Mouse (Mus musculus) cerebellum, adult 11 months (tissue): ENCODE measurements around the gene Pak1ip1.

Source experiments
- DNase-seq: peaks from one replicate; pipeline ENCODE4 v3.0.0; 2022

The Pak1ip1 gene

DNA sequence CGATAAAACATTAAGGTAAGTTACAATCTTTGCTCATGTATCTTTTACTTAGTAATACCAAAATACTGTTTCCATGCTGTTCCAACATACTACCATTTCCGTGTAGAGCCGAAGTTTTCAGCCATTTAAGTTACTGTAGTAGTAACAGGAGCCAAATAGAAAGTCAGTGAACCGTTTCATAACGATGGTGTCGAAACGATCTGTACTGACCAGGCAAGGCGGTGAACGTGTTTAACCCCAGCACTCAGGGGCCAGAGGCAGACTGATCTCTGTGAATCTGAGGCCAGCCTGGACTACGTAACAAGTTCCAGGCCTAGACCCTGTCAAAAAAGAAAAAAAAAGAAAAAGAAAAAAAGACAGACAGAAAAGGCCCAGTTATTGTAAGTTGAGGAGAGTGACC, 7.4 kb downstream of the Pak1ip1 start:
- DNase-seq: no peak

DNA sequence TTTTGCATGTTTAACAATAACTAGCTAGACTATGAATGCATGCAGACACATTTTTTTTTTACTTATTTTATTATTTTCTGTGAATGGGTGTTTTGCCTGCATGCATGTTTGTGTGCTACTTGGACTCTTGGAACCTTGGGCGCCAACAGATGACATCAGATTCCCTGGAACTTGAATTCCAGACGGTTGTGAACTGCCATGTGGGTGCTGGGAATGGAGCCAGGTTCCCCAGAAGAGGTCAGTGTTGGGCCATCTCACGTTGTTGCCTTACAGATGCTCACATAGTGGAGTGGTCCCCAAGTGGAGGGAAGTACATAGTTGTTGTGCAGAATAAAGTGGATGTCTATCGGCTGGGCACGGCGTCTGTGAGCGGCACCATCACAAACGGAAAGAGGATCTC, 8.1 kb downstream of the Pak1ip1 start:
- no peak for DNase-seq

DNA sequence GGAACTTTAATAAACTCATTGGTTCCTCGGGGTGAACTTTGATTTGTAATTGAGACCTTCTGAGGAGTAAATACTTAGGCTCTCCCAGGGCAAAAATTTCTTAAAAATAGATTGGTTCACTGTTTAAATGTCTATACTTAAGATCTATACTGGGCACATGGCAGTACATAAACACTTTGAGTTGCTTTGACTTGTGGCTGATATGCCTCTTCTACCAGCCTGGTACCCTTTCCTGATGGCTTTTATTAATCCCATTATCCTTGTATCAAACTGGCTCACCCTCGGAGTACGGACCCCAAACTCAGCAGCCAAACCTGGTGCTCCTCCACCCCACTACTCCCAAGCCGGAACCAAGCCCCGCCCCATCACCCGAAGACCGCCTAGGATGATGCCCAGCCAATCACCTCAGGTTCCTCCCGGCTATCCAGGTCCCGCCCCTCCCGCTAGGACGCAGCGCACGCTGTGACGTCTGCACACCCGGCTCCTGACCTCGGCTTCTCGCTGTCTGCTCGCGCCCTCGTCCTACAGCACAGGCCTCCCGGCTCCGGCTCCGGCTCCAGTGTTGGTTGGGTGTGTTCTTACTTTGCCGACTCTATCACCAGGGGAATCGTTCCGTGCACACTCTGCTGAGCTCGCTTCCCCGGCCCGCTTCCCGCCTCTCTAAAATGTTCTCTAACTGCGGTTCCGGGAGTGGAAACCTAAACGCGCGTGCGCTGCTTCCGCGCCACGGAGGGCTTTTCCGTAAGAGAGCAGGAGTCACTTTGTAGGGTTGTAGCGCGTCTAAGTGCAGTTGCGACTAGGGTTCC, 15.2 kb downstream of the Pak1ip1 start, which contains the start of gene Tmem14c:
Tmem14c (plus strand) TSS at position 464 of the 806 bp plus-strand sequence.
- DNase-seq: peak; percentile 91

DNA sequence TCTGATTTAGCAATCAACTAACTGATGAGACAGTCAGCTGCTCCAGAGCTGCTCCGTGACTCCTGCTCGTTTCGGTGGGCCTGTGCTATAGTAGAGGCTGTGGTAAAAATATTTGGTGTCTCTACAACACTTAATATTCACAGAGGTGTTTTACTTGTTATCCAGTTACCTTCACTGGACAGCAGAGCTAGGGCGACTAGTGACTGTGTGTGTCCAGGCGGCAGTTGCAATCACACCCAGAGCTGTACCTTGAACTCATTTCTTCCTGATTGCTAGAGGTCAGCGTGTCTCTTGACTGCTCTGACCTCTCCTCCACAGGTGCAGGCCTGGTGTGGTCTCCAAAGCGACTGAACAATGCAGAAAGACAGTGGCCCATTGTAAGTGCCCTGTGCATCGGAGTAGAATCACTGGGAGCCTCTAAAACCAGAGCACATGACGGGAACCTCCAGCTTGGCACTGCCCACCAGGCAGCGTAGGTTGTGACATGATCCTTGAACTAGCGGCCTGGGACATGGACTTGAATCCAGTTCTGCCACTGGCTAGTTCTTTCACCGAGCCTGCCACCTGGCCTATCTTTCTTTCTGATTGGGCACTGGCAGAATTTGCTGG, 16.1 kb downstream of the Pak1ip1 start:
- no peak for DNase-seq

DNA sequence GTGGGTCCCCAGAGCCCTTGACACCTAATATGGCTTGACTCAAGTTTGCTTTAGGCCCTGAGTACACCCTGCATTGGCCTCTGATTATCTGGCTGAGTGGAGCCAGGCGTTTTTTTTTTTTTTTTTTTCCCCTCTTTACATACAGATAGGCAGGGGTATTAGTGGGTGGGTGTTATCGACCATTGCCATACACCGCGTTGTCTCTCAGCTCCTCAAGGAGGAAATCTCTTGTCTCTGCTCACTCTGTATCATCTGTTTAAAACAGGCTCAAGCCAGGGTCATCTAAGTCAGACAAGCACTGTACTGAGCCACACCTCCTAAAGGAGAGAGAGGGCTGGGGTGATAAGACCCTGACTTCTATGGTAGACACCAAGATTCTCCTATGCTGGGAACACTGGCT, 17.0 kb downstream of the Pak1ip1 start:
- no peak for DNase-seq

DNA sequence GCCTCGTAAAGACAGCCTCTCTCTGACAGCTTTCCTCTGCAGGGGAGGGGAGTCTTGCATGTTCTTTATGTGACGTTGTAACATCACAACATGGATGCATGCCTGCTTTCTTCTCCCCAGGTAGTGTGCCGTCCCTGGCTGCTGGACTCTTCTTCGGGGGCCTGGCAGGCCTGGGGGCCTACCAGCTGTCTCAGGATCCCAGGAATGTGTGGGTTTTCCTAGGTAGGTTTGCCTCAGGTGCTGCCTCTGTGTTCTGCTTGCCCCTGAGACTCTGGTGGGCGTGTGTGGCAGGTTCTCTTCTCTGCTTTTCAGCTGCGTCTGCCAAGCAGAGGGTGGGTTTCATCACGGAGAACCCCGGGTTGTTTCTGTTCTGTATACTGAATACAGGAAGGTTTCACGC, 17.4 kb downstream of the Pak1ip1 start:
- no peak for DNase-seq

DNA sequence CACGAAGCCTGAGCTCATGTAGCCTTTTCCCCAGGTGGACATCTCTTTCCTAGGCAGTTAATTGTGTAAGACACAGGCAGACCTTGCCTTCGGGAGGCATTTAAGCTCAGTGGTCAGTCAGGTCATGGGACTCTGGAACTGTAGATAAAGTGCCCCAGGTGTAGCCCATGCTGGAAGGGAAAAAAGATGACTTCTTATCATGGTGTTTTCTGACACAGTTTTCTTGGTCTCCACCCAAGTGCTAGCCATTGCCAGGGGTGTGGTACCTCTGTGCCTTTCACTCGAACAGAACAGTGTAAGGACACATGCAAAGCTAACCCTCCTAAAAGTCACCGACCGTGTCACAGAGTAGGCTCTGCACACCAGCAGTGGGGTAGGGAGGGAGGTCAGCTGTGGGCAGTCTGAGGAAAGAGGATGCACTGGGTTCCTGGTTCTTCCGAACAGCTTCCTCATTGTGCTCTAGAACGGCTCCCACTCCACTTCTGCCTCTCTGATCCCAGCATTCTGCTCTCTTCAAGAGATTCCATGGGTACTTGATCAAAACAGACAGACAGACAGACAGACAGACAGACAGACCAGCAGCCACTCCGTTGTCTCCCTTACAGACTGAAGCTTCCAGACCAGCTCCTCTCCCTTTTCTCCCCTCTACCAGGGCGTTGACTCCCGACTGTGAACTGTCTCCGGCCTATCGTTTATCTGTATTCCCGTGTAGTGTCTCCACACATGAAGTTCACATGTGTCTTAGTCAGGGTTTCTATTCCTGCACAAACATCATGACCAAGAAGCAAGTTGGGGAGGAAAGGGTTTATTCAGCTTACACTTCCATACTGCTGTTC, 18.2 kb downstream of the Pak1ip1 start:
- no peak for DNase-seq

DNA sequence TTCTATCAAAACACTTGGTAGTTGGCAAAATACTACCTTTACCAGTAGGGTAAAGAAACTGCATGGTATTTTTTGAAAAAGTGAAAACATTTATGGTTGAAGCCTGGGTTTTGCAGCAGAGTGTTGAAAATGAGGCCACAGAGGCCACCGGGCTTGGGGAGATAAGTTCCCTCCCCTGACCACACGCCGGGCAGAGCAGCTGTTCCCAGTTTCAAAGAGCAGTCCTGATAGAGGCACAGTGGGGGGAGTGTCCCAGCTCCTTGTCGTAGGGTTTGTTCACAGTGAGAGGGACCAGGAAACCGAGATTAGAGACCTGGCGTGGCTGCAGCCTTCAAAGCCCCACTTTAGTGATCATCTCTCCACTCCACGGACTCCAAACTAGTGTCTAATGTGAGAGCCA, 19.7 kb downstream of the Pak1ip1 start:
- DNase-seq: no peak

DNA sequence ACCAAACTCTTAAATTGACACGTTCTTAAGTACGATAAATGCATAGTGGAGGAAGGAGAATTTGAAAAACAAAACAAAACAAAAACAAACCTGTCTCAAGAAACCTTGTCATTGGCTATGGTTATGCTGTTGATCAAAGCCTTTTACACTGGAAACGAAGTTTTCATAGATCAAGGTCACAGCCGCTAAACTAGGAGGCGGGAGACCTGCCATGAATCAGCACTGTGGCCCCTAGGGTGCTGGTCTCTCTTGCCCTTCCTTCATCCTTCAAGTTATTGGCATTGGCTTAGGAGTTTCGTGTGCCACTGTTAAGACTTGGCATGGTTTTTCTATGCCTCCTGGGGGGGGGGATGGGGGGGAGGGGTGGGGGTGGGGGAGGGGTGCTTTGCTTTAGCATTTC, 20.8 kb downstream of the Pak1ip1 start:
- no peak for DNase-seq

DNA sequence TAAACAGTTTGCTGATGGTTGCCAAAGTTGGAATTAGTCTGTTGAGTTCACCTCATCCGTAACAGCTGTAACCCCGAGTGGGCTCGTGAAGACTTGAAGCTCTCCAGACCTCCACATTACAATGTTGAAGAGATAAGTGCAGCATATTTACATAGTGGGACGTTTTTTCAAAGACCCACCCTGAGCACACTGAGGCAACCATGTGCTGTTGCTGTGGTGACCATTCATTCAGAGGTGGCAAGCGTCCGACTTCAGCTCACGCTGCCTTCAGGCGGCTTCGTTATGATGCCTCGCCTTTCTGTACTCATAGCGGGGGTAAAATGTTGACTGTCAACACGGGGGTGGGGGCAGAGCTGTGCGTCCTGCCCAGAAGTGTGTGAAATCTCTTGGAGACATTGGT, 21.3 kb downstream of the Pak1ip1 start:
- no peak for DNase-seq

DNA sequence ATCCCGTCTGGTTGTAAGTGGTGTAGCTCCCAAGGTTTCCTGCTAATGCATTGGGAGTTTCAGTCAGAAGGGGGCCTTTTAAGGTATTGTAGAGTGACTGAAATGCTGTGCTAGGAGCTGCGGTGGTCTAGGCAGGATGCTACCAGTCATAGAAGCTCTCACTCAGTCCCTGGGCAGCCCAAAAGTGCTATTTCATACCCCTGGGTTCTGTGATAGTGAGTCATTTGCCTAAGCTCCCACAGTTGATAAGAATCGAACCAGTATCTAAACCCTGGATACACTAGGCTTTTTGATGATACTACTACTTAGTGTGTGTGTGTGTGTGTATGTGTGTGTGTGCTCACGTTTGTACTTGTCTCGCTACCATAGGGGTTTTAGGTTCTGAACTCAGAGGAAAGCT, 29.3 kb downstream of the Pak1ip1 start:
- DNase-seq: no peak

DNA sequence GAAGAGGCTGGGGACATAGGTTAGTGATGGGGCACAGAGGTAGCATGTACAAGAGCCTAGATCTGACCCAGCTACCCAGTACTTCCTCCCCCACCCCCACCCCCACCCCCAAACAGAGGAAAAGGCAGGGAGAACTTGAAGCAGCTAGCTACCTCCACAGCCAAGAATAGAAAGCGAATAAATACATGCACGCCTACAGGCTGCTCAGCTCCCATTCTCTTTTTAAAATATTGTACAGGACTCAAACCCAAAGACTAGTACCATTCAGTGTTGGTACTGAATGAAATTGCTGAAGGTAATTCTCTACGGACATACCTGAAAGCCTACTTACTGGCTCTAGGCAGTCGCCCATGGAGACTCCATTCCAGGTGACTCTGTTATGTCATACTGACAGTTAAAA, 41.7 kb downstream of the Pak1ip1 start:
- DNase-seq: no peak

DNA sequence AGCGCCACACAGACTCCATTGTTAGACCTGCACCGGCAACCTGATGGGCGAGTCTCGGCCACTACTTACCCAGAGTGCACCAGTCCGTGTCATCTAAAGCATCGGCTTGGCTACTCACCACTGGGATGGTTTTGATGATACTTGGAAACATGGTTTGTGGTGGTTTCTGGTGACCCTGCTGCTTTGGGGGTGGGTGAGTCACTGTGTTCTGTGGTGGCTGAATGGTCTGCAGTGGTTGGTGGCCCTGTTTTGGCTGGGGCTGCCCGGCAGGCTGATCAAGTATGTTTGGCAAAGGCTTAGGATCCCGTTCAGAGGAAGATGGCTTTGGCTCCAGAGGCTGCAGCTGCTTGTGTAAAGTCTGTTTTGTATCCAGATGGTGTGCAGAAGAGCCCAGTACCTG, 45.1 kb downstream of the Pak1ip1 start:
- DNase-seq: no peak

DNA sequence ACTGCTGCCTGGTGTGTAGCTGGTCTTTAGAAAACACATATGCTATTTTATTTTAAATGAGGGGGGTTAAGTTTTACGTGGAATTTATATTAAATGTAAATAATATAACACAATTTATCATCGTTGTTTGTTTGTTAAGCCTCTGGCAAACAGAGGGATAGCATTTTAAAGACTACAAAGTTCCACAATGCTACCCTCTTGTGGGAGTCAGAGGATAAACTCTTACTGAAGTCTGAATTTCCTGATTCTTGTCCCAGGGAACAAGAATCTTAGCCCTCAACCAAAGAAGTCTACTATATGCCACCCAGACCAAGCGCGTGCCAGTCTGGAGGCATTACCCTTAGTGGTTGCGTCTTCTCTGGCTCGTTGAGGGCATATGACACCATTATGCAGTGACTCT, 46.5 kb downstream of the Pak1ip1 start:
- no peak for DNase-seq

DNA sequence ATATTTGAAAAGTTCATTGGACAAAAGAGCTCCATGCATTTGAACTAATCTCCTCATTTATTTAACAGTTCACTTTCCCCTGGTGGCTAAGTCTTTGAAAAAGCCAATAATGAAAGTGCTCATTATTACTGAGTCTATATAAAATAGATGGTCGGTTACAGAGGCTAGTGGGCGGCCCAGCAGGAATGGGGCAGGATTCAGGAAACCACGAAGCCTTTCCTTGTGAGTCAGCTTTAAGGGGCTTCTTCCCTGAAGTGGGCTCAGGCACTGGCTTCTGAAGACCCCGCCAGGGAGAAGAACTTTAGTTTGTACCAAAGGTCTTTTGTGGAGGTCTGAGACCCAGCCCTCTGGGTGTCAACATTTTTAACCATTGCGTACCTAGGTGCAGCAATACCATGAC, 51.1 kb downstream of the Pak1ip1 start:
- DNase-seq: no peak
